Mouse (Mus musculus) megakaryocyte, embryonic 14.5 days (primary cell): ENCODE measurements at regions not wholly inside any gene's neighbourhood (a gene's known extent, or its start where the extent isn't known, plus 50 kb on each side); places are given as distances from the start of the nearest gene placed in this dataset.

Experiments used
- H3K27me3 ChIP-seq: replicated peaks from 2 replicates; pipeline ENCODE3; 2012; ENCODE audit warnings: inconsistent platforms
- H3K36me3 ChIP-seq: replicated peaks from 2 replicates; pipeline ENCODE3; 2012; ENCODE audit warnings: low read length, inconsistent platforms, mixed read lengths
- H3K4me1 ChIP-seq: 2 replicates; pipeline ENCODE4 v1.6.1; 2012; ENCODE audit warnings: inconsistent platforms
- H3K4me3 ChIP-seq: replicated peaks from 2 replicates; pipeline ENCODE3; 2012; ENCODE audit warnings: moderate library complexity, mild to moderate bottlenecking, inconsistent platforms
- H3K9me3 ChIP-seq: 2 replicates; pipeline ENCODE4 v1.6.1; 2012; ENCODE audit warnings: inconsistent platforms
- FLI1 ChIP-seq: IDR thresholded peaks from 2 replicates; pipeline ENCODE4 v1.6.1; 2012; ENCODE audit warnings: low read length, inconsistent platforms, mixed read lengths
- GATA1 ChIP-seq: IDR thresholded peaks from 3 replicates; pipeline ENCODE4 v1.6.1; 2012; ENCODE audit warnings: mixed read lengths, low read length, inconsistent platforms, borderline replicate concordance

DNA sequence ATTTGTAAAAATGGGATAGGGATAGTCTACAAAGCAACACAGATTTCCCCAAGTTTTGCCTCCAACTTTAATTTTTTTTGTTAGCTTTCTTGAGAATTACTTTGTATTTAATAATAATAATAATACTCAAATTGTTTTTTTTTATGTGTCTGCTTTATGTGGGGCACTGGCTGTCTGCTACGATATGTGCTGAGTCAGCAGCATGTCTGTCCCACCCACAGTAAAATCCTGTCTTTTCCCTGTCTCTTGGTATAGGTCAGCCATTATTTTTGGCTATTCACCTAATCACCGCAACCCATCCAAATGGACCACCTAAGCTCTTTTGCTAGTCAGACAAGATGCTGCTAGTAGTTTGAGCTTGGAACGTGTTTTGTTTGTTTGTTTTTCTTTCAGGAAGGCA, 473.0 kb downstream of the Hs3st4 start:
- no peaks in the 10 kb centered on the region for H3K36me3 ChIP-seq
- H3K9me3 ChIP-seq, result peaks cover 10% of the 10 kb centered on the region; the same call in 1 of the 2 replicates
- H3K4me3 ChIP-seq, result no peak overlapping the region
- no peak for TF ChIP-seq FLI1
- no peak for TF ChIP-seq GATA1
- no peaks in the 10 kb centered on the region for H3K4me1 ChIP-seq
- no peaks in the 10 kb centered on the region for H3K27me3 ChIP-seq

DNA sequence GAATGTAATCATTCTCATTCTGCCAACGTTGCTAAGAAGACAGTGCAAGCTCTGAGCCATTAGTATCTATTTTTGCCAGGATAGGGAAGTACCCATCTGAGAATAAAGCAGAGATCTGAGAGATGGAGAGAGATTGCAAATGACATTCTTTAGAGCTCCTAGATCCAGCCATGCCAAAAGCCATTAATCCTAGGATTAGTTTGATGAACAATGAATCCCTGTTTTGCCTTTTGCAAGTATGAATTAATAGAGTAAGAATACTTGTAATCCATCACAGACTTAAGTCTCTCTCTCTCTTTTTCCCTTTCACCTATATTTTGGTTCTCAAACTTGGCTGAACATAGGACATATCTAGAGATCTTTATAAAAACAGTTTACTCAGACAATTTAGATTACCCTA, 504.7 kb downstream of the Hs3st4 start:
- Histone ChIP-seq H3K36me3 (no peaks in the 10 kb centered on the region), H3K4me1 (no peaks in the 10 kb centered on the region), H3K27me3 (no peaks in the 10 kb centered on the region), H3K4me3 (no peak overlapping the region), H3K9me3 (peaks cover 18% of the 10 kb centered on the region)
- no peak for TF ChIP-seq GATA1
- no peak for TF ChIP-seq FLI1

- TF ChIP-seq FLI1 (no peak), GATA1 (no peak)
- Histone ChIP-seq H3K36me3 (no peaks in the 10 kb centered on the region), H3K4me1 (no peaks in the 10 kb centered on the region), H3K9me3 (peaks cover 28% of the 10 kb centered on the region), H3K27me3 (no peaks in the 10 kb centered on the region), H3K4me3 (no peak overlapping the region)
Observed at GRCm38 (mm10) chr7:124491109-124491793, 508.6 kb downstream of the Hs3st4 start.

- Histone ChIP-seq H3K4me3 (no peak overlapping the region), H3K36me3 (no peaks in the 10 kb centered on the region), H3K9me3 (peaks cover 28% of the 10 kb centered on the region), H3K27me3 (no peaks in the 10 kb centered on the region), H3K4me1 (no peaks in the 10 kb centered on the region)
- TF ChIP-seq FLI1 (no peak), GATA1 (no peak)
Observed at GRCm38 (mm10) chr7:124491851-124492390, 509.3 kb downstream of the Hs3st4 start.

DNA sequence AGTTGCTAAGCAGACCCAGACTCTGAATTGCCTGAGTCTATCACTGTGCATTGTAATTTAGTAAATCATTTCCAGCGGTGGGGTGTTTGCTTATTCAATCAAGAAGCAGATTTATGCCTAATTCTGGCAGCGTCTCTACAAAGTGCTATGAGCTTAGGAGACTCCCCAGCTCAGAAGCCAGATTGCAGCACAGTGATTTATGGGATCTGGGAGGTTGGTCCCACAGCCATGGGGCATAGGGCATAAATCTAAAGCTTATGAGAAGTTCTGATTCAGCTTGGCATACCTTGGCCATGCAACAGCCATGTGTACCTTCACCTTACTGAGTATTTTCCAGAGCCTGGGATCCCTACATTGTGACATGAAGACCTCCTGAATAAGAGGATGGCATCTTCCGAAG, 518.0 kb downstream of the Hs3st4 start:
- no peaks in the 10 kb centered on the region for H3K4me1 ChIP-seq
- no peaks in the 10 kb centered on the region for H3K36me3 ChIP-seq
- no peak for TF ChIP-seq FLI1
- no peak for TF ChIP-seq GATA1
- no peak overlapping the region for H3K4me3 ChIP-seq
- H3K27me3 ChIP-seq, result no peaks in the 10 kb centered on the region
- H3K9me3 ChIP-seq, result no peaks in the 10 kb centered on the region

GRCm38 (mm10) chr7:124502760-124503159, 520.1 kb downstream of the Hs3st4 start:
- Histone ChIP-seq H3K4me3 (no peak overlapping the region), H3K36me3 (no peaks in the 10 kb centered on the region), H3K4me1 (no peaks in the 10 kb centered on the region), H3K9me3 (no peaks in the 10 kb centered on the region), H3K27me3 (no peaks in the 10 kb centered on the region)
- no peak for TF ChIP-seq GATA1
- no peak for TF ChIP-seq FLI1

GRCm38 (mm10) chr7:124549038-124549437, 566.4 kb downstream of the Hs3st4 start:
- no peaks in the 10 kb centered on the region for H3K4me1 ChIP-seq
- no peak overlapping the region for H3K4me3 ChIP-seq
- no peaks in the 10 kb centered on the region for H3K36me3 ChIP-seq
- no peak for TF ChIP-seq GATA1
- no peak for TF ChIP-seq FLI1
- H3K27me3 ChIP-seq, result no peaks in the 10 kb centered on the region
- peaks cover 4% of the 10 kb centered on the region; the same call in 1 of the 2 replicates for H3K9me3 ChIP-seq

- no peaks in the 10 kb centered on the region for H3K4me1 ChIP-seq
- no peaks in the 10 kb centered on the region for H3K36me3 ChIP-seq
- no peaks in the 10 kb centered on the region for H3K27me3 ChIP-seq
- peaks cover 4% of the 10 kb centered on the region; the same call in 1 of the 2 replicates for H3K9me3 ChIP-seq
- no peak for TF ChIP-seq FLI1
- no peak for TF ChIP-seq GATA1
- H3K4me3 ChIP-seq, result no peak overlapping the region
Observed at GRCm38 (mm10) chr7:124557213-124557612, 574.5 kb downstream of the Hs3st4 start.

GRCm38 (mm10) chr7:124570804-124571203, 588.1 kb downstream of the Hs3st4 start:
- Histone ChIP-seq H3K36me3 (no peaks in the 10 kb centered on the region), H3K4me1 (no peaks in the 10 kb centered on the region), H3K27me3 (no peaks in the 10 kb centered on the region), H3K9me3 (0 out of 2 replicates have a peak, but pooled peaks cover 3% of the 10 kb centered on the region), H3K4me3 (no peak overlapping the region)
- TF ChIP-seq GATA1 (no peak), FLI1 (no peak)

DNA sequence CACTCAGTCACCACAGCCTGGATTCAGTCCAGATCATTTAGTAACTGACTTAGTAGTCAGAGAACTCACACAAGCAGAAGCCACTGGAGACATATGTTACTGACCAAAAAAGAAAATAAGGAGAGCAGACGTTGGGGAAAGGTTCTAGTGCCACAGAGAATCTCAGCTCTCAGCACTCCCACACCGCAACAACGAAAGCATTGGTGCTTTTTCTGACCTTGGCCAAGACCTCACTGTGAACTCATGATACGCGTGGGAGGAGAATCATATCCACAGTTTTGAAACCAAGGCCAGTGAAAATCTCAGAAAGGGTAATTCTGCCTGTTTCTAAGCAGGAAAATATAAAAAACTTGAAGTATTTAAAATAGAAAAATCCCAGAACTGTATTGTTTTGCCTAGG, 591.0 kb downstream of the Hs3st4 start:
- Histone ChIP-seq H3K4me3 (no peak overlapping the region), H3K27me3 (no peaks in the 10 kb centered on the region), H3K9me3 (0 out of 2 replicates have a peak, but pooled peaks cover 3% of the 10 kb centered on the region), H3K4me1 (no peaks in the 10 kb centered on the region), H3K36me3 (no peaks in the 10 kb centered on the region)
- TF ChIP-seq GATA1 (no peak), FLI1 (no peak)

DNA sequence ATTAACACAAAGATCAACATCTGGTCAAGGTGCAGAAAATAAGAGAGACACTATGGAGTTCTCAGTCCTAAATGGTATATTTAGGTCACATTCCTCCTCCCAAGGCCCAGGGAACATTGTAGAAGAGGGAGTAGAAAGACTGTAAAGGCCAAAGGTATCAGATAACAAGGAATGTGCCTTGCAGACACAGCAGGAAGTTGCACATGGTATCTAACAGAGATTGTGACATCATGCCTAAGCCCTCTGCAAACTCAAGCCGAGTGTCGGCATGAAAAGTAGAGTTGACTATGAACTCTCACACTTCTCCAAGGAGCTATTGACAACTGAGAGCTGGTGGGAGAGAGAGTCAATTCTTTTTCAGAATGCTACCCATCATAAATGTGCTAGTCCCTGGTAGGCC, 598.7 kb downstream of the Hs3st4 start:
- no peaks in the 10 kb centered on the region for H3K27me3 ChIP-seq
- H3K4me1 ChIP-seq, result no peaks in the 10 kb centered on the region
- H3K36me3 ChIP-seq, result no peaks in the 10 kb centered on the region
- H3K4me3 ChIP-seq, result no peak overlapping the region
- H3K9me3 ChIP-seq, result 0 out of 2 replicates have a peak, but pooled peaks cover 3% of the 10 kb centered on the region
- TF ChIP-seq FLI1, result no peak
- no peak for TF ChIP-seq GATA1
